ENCODE assay signal across 20 mouse cellular contexts in genomic region chr1:167487933-167488332, GRCm38 (mm10). TPM values are rescaled to one million over a fixed set of nuclear protein-coding genes. Genes with fewer than 3 reads are reported as not detected.
"Had no signal": no experiment of that assay in that cellular context is flagged by ENCODE, and none has a peak within 500 bp of the region (broad histone marks: within the 10 kb centered on the region; RNA-seq: fewer than 3 reads in every experiment).

No protein-coding gene starts in this region.

- H3K4me2 ChIP-seq: liver, embryonic 11.5 days; liver, embryonic 13.5 days; liver, embryonic 15.5 days; lung, embryonic 14.5 days; midbrain, embryonic 11.5 days; midbrain, embryonic 13.5 days; midbrain, embryonic 15.5 days; neural tube, embryonic 12.5 days; stomach, embryonic 15.5 days had no signal

- H3K36me3 ChIP-seq: liver, embryonic 13.5 days; liver, embryonic 15.5 days; midbrain, embryonic 13.5 days; midbrain, embryonic 15.5 days; neural tube, embryonic 12.5 days; stomach, embryonic 15.5 days had no signal

- DNase-seq: liver, embryonic 13.5 days; liver, postnatal 0 days; lung, embryonic 14.5 days; right cerebral cortex, postnatal 14 days; thymus, adult 2 months; thymus, postnatal 25 days; thymus, postnatal 4 days had no signal

- H3K4me1 ChIP-seq: liver, embryonic 13.5 days; liver, embryonic 15.5 days; megakaryocyte, embryonic 14.5 days; midbrain, embryonic 13.5 days; midbrain, embryonic 15.5 days; neural tube, embryonic 12.5 days; stomach, embryonic 15.5 days had no signal

- H3K4me3 ChIP-seq: liver, embryonic 13.5 days; liver, embryonic 15.5 days; megakaryocyte, embryonic 14.5 days; midbrain, embryonic 13.5 days; midbrain, embryonic 15.5 days; neural tube, embryonic 12.5 days; stomach, embryonic 15.5 days had no signal

- H3K9me3 ChIP-seq: liver, embryonic 13.5 days; liver, embryonic 15.5 days; midbrain, embryonic 13.5 days; midbrain, embryonic 15.5 days; neural tube, embryonic 12.5 days; stomach, embryonic 15.5 days had no signal

- H3K27me3 ChIP-seq: liver, embryonic 13.5 days; liver, embryonic 15.5 days; megakaryocyte, embryonic 14.5 days; midbrain, embryonic 13.5 days; midbrain, embryonic 15.5 days; neural tube, embryonic 12.5 days; stomach, embryonic 15.5 days had no signal

- H3K27ac ChIP-seq: liver, embryonic 13.5 days; liver, embryonic 15.5 days; macrophage; midbrain, embryonic 13.5 days; midbrain, embryonic 15.5 days; neural tube, embryonic 12.5 days; stomach, embryonic 15.5 days; stomach, postnatal 0 days had no signal

- ATAC-seq: liver, postnatal 0 days; midbrain, embryonic 13.5 days; midbrain, embryonic 15.5 days had no signal

- H3K9ac ChIP-seq: liver, embryonic 13.5 days; liver, embryonic 15.5 days; liver, postnatal 0 days; lung, embryonic 14.5 days; midbrain, embryonic 13.5 days; midbrain, embryonic 15.5 days; neural tube, embryonic 12.5 days; stomach, embryonic 15.5 days had no signal

RNA-seq across cellular contexts. Expression of gene Lrrc52, which starts 21.4 kb away (rescaled TPM):
- polyA plus RNA-seq: liver, embryonic 13.5 days; liver, embryonic 15.5 days; liver, postnatal 0 days; macrophage; midbrain, embryonic 11.5 days; midbrain, embryonic 15.5 days; midbrain, postnatal 0 days; neural tube, embryonic 12.5 days; neural tube, embryonic 14.5 days; spleen, adult 2 months; stomach, postnatal 0 days; thymus, adult 2 months had no signal
